Mouse (Mus musculus): ENCODE measurements at regions not wholly inside any gene's neighbourhood (a gene's known extent, or its start where the extent isn't known, plus 50 kb on each side); places are given as distances from the start of the nearest gene placed in this dataset.

GRCm38 (mm10) chr12:106445151-106445550 is 435.1 kb downstream of the Vrk1 start:
- Histone ChIP-seq H3K9ac (ENCODE audit: low read depth, low read length) (no peak overlapping the region), H3K9me3 (replicated peaks; ENCODE audit: control insufficient read depth, low read length, poor library complexity, severe bottlenecking) (0 out of 2 replicates have a peak, but pooled peaks cover 4% of the 10 kb centered on the region), H3K27ac (ENCODE audit: low read length) (no peak overlapping the region), H3K4me1 (ENCODE audit: control insufficient read depth, insufficient read depth, low read length) (no peaks in the 10 kb centered on the region), H3K27me3 (ENCODE audit: control insufficient read depth, insufficient read depth, low read depth, low read length) (no peaks in the 10 kb centered on the region), H3K4me2 (ENCODE audit: low read length) (no peak overlapping the region), H3K4me3 (ENCODE audit: low read depth, low read length) (no peak overlapping the region), H3K36me3 (ENCODE audit: control insufficient read depth, insufficient read depth, low read length) (no peaks in the 10 kb centered on the region)
- 42% methylated on average over 7 of the region's 7 CpGs for WGBS
- ATAC-seq = no peak

- no peak for ATAC-seq
- Histone ChIP-seq H3K9ac (ENCODE audit: low read depth, low read length) (no peak overlapping the region), H3K27me3 (ENCODE audit: control insufficient read depth, insufficient read depth, low read depth, low read length) (no peaks in the 10 kb centered on the region), H3K36me3 (ENCODE audit: control insufficient read depth, insufficient read depth, low read length) (no peaks in the 10 kb centered on the region), H3K27ac (ENCODE audit: low read length) (no peak overlapping the region), H3K4me2 (ENCODE audit: low read length) (no peak overlapping the region), H3K4me1 (ENCODE audit: control insufficient read depth, insufficient read depth, low read length) (no peaks in the 10 kb centered on the region), H3K4me3 (ENCODE audit: low read depth, low read length) (no peak overlapping the region), H3K9me3 (replicated peaks; ENCODE audit: control insufficient read depth, low read length, poor library complexity, severe bottlenecking) (0 out of 2 replicates have a peak, but pooled peaks cover 4% of the 10 kb centered on the region)
- 70% methylated on average over 10 of the region's 10 CpGs for WGBS
These were observed 435.9 kb downstream of the Vrk1 start for GRCm38 (mm10) chr12:106445976-106446375.

- no peak overlapping the region for H3K4me2 ChIP-seq (ENCODE audit: low read length)
- WGBS = 50% methylated on average over 20 of the region's 20 CpGs
These were observed 437.0 kb downstream of the Vrk1 start for GRCm38 (mm10) chr12:106446876-106447532.

DNA sequence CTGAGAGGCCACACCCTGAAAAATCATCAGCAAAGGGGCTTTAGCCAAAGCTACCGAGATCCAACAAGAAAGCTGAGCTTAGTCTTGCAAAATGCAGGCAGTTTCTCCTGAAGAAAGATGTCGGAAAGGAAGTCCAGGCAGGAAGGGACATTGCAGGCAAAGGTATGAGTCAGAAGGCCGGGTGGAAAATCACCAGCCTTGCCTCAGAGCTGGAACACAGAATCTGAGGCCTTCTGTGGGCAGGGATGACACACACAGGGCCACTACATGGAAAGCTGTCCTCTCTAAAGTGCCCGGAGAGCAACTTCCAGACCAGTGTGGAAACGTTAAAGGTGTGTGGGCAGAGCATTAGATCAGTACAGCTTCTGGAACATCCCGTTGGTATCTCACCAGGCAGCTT is 438.5 kb downstream of the Vrk1 start:
- 89% methylated on average over 6 of the region's 6 CpGs for WGBS
- no peak overlapping the region for H3K4me2 ChIP-seq (ENCODE audit: low read length)
- no peaks in the 10 kb centered on the region for H3K4me1 ChIP-seq (ENCODE audit: control insufficient read depth, insufficient read depth, low read length)
- no peak overlapping the region for H3K27ac ChIP-seq (ENCODE audit: low read length)
- no peak for ATAC-seq
- no peak overlapping the region for H3K4me3 ChIP-seq (ENCODE audit: low read depth, low read length)
- 0 out of 2 replicates have a peak, but pooled peaks cover 4% of the 10 kb centered on the region for H3K9me3 ChIP-seq (replicated peaks; ENCODE audit: control insufficient read depth, low read length, poor library complexity, severe bottlenecking)
- no peak overlapping the region for H3K9ac ChIP-seq (ENCODE audit: low read depth, low read length)
- no peaks in the 10 kb centered on the region for H3K36me3 ChIP-seq (ENCODE audit: control insufficient read depth, insufficient read depth, low read length)
- H3K27me3 ChIP-seq (ENCODE audit: control insufficient read depth, insufficient read depth, low read depth, low read length) = no peaks in the 10 kb centered on the region

More at GRCm38 (mm10) chr12:106446876-106447532, 437.0 kb downstream of the Vrk1 start:
- no peak for ATAC-seq
- H3K9ac ChIP-seq (ENCODE audit: low read depth, low read length) = no peak overlapping the region
- H3K4me3 ChIP-seq (ENCODE audit: low read depth, low read length) = no peak overlapping the region
- H3K9me3 ChIP-seq (replicated peaks; ENCODE audit: control insufficient read depth, low read length, poor library complexity, severe bottlenecking) = 0 out of 2 replicates have a peak, but pooled peaks cover 4% of the 10 kb centered on the region
- H3K27me3 ChIP-seq (ENCODE audit: control insufficient read depth, insufficient read depth, low read depth, low read length) = no peaks in the 10 kb centered on the region
- no peaks in the 10 kb centered on the region for H3K4me1 ChIP-seq (ENCODE audit: control insufficient read depth, insufficient read depth, low read length)
- no peak overlapping the region for H3K27ac ChIP-seq (ENCODE audit: low read length)
- H3K36me3 ChIP-seq (ENCODE audit: control insufficient read depth, insufficient read depth, low read length) = no peaks in the 10 kb centered on the region

- no peaks in the 10 kb centered on the region for H3K27me3 ChIP-seq (ENCODE audit: control insufficient read depth, insufficient read depth, low read depth, low read length)
- H3K9me3 ChIP-seq (replicated peaks; ENCODE audit: control insufficient read depth, low read length, poor library complexity, severe bottlenecking) = no peaks in the 10 kb centered on the region
- no peak overlapping the region for H3K9ac ChIP-seq (ENCODE audit: low read depth, low read length)
- H3K4me3 ChIP-seq (ENCODE audit: low read depth, low read length) = no peak overlapping the region
- WGBS = 58% methylated on average over 13 of the region's 13 CpGs
- no peak for ATAC-seq
- H3K36me3 ChIP-seq (ENCODE audit: control insufficient read depth, insufficient read depth, low read length) = no peaks in the 10 kb centered on the region
- H3K4me1 ChIP-seq (ENCODE audit: control insufficient read depth, insufficient read depth, low read length) = no peaks in the 10 kb centered on the region
- H3K4me2 ChIP-seq (ENCODE audit: low read length) = no peak overlapping the region
- no peak overlapping the region for H3K27ac ChIP-seq (ENCODE audit: low read length)
These were observed 443.5 kb downstream of the Vrk1 start for GRCm38 (mm10) chr12:106453491-106453890.

- no peak overlapping the region for H3K4me2 ChIP-seq (ENCODE audit: low read length)
- H3K27me3 ChIP-seq (ENCODE audit: control insufficient read depth, insufficient read depth, low read depth, low read length) = no peaks in the 10 kb centered on the region
- no peak overlapping the region for H3K9ac ChIP-seq (ENCODE audit: low read depth, low read length)
- 57% methylated on average over 6 of the region's 6 CpGs for WGBS
- H3K36me3 ChIP-seq (ENCODE audit: control insufficient read depth, insufficient read depth, low read length) = no peaks in the 10 kb centered on the region
- no peaks in the 10 kb centered on the region for H3K9me3 ChIP-seq (replicated peaks; ENCODE audit: control insufficient read depth, low read length, poor library complexity, severe bottlenecking)
- no peak overlapping the region for H3K27ac ChIP-seq (ENCODE audit: low read length)
- no peak for ATAC-seq
- no peak overlapping the region for H3K4me3 ChIP-seq (ENCODE audit: low read depth, low read length)
- H3K4me1 ChIP-seq (ENCODE audit: control insufficient read depth, insufficient read depth, low read length) = no peaks in the 10 kb centered on the region
These were observed 448.2 kb downstream of the Vrk1 start for GRCm38 (mm10) chr12:106458215-106458614.

DNA sequence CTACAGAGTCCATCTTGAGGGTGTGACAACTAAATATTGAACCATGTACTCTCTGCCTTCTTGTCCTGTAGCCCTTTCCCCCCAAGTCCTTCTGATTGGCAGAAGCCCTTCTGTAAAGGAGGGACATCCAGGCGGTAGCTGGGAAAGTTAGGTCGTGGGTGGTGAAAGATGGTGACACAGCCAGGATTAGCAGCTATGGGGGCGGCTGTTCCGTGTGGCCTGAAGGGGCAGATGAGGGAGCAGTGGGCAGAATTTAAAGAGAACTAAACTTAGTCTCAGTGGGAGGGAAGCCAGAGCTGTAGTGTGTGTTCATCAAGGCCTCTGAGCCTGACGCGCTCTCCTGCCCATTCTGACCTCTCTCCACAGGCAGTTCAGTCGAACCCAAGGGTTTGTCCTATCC is 450.6 kb downstream of the Vrk1 start:
- Histone ChIP-seq H3K36me3 (ENCODE audit: control insufficient read depth, insufficient read depth, low read length) (no peaks in the 10 kb centered on the region), H3K9me3 (replicated peaks; ENCODE audit: control insufficient read depth, low read length, poor library complexity, severe bottlenecking) (no peaks in the 10 kb centered on the region), H3K4me2 (ENCODE audit: low read length) (no peak overlapping the region), H3K4me3 (ENCODE audit: low read depth, low read length) (no peak overlapping the region), H3K4me1 (ENCODE audit: control insufficient read depth, insufficient read depth, low read length) (no peaks in the 10 kb centered on the region), H3K27me3 (ENCODE audit: control insufficient read depth, insufficient read depth, low read depth, low read length) (no peaks in the 10 kb centered on the region), H3K27ac (ENCODE audit: low read length) (no peak overlapping the region), H3K9ac (ENCODE audit: low read depth, low read length) (no peak overlapping the region)
- no peak for ATAC-seq
- WGBS = 85% methylated on average over 7 of the region's 7 CpGs

DNA sequence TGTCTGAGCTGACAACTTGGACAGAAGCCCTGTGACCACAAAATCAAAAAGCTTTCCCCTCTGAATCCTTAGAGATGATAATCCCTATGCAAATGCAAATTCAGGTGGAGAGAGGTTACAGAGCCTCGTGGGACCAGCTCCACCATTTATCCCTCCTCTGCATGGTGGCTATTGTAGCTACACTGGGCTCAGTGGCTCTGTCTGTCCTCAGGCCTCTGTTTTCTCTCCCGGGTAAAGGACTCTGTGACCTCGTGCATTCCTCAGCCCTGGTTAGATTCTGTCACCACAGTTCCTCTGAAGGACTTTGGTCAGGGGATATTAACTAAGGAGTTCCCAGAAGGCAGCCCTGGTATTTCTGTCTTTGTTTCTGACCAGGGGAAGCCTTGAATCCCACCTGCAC is 452.3 kb downstream of the Vrk1 start:
- Histone ChIP-seq H3K9me3 (replicated peaks; ENCODE audit: control insufficient read depth, low read length, poor library complexity, severe bottlenecking) (no peaks in the 10 kb centered on the region), H3K4me3 (ENCODE audit: low read depth, low read length) (no peak overlapping the region), H3K4me1 (ENCODE audit: control insufficient read depth, insufficient read depth, low read length) (no peaks in the 10 kb centered on the region), H3K27me3 (ENCODE audit: control insufficient read depth, insufficient read depth, low read depth, low read length) (no peaks in the 10 kb centered on the region), H3K9ac (ENCODE audit: low read depth, low read length) (no peak overlapping the region), H3K36me3 (ENCODE audit: control insufficient read depth, insufficient read depth, low read length) (no peaks in the 10 kb centered on the region), H3K27ac (ENCODE audit: low read length) (no peak overlapping the region), H3K4me2 (ENCODE audit: low read length) (no peak overlapping the region)
- WGBS = 0% methylated on average over 3 of the region's 3 CpGs
- no peak for ATAC-seq

DNA sequence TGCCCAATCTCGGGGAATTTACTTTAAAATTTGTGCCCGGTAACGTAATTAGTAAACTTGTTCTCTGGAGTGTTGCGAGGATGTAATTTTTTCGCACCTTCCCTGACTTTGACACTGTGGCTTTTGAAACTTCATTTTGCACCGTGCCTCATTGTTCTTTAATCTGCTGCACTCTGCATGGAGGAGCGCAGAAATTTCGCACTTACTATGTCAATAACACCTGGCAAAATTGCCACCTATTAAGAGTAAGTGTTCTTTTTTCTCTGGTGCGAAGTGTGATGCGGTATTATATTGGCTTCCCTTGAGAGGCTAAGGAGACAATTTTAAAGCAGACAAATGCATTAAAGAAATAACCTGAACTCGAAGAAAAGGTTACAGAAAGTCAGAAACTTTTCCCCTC is 454.7 kb downstream of the Vrk1 start:
- 49% methylated on average over 11 of the region's 11 CpGs for WGBS
- Histone ChIP-seq H3K27ac (ENCODE audit: low read length) (no peak overlapping the region), H3K9me3 (replicated peaks; ENCODE audit: control insufficient read depth, low read length, poor library complexity, severe bottlenecking) (no peaks in the 10 kb centered on the region)

More for the DNA sequence above, 454.7 kb downstream of the Vrk1 start:
- Histone ChIP-seq H3K36me3 (ENCODE audit: control insufficient read depth, insufficient read depth, low read length) (no peaks in the 10 kb centered on the region), H3K4me1 (ENCODE audit: control insufficient read depth, insufficient read depth, low read length) (peaks cover 7% of the 10 kb centered on the region), H3K4me2 (ENCODE audit: low read length) (no peak overlapping the region), H3K4me3 (ENCODE audit: low read depth, low read length) (no peak overlapping the region), H3K9ac (ENCODE audit: low read depth, low read length) (no peak overlapping the region), H3K27me3 (ENCODE audit: control insufficient read depth, insufficient read depth, low read depth, low read length) (no peaks in the 10 kb centered on the region)
- no peak for ATAC-seq

Data from midbrain, embryonic 16.5 days (tissue).